Mouse (Mus musculus) Muller cell, postnatal 12 days (primary cell): ENCODE measurements around the gene Cul9.

Source experiments
- DNase-seq: peaks from one replicate; pipeline ENCODE4 v3.0.0-alpha.2; 2015; ENCODE audit errors: inconsistent ontology term

Cul9 gene

GRCm38 (mm10) chr17:46553469-46553868 lies 7.3 kb upstream of the Cul9 start:
- DNase-seq, result no peak

GRCm38 (mm10) chr17:46552841-46553423 lies 6.7 kb upstream of the Cul9 start:
- peak; percentile 99 for DNase-seq

GRCm38 (mm10) chr17:46552151-46552550 lies 6.0 kb upstream of the Cul9 start:
- DNase-seq, result no peak

GRCm38 (mm10) chr17:46551369-46551768 lies 5.2 kb upstream of the Cul9 start:
- no peak for DNase-seq

GRCm38 (mm10) chr17:46550904-46551303 lies 4.7 kb upstream of the Cul9 start:
- DNase-seq, result no peak

GRCm38 (mm10) chr17:46549642-46550041 lies 3.5 kb upstream of the Cul9 start:
- DNase-seq, result no peak

- DNase-seq, result peak; percentile 57
Measured at GRCm38 (mm10) chr17:46549193-46549592, 3.0 kb upstream of the Cul9 start.

GRCm38 (mm10) chr17:46548741-46549140 lies 2.6 kb upstream of the Cul9 start:
- DNase-seq, result no peak

GRCm38 (mm10) chr17:46547923-46548322 lies 1.7 kb upstream of the Cul9 start:
- no peak for DNase-seq

GRCm38 (mm10) chr17:46546995-46547394 lies 807 bp upstream of the Cul9 start:
- DNase-seq, result peak; percentile 45

- DNase-seq, result no peak
Measured at GRCm38 (mm10) chr17:46546591-46546990, 403 bp upstream of the Cul9 start.

GRCm38 (mm10) chr17:46543661-46544060 lies 2.5 kb downstream of the Cul9 start:
- no peak for DNase-seq

- peak; percentile 60 for DNase-seq
Measured at GRCm38 (mm10) chr17:46525579-46526307, 20.4 kb downstream of the Cul9 start.

GRCm38 (mm10) chr17:46525065-46525464 lies 21.1 kb downstream of the Cul9 start:
- no peak for DNase-seq

- no peak for DNase-seq
Measured at GRCm38 (mm10) chr17:46521963-46522668, 24.1 kb downstream of the Cul9 start.

- no peak for DNase-seq
Measured at GRCm38 (mm10) chr17:46521174-46521573, 25.0 kb downstream of the Cul9 start.

- DNase-seq, result no peak
Measured at GRCm38 (mm10) chr17:46520385-46520979, 25.7 kb downstream of the Cul9 start.

- no peak for DNase-seq
Measured at GRCm38 (mm10) chr17:46519971-46520370, 26.2 kb downstream of the Cul9 start.

- DNase-seq, result no peak
Measured at GRCm38 (mm10) chr17:46513329-46513728, 32.9 kb downstream of the Cul9 start.

- no peak for DNase-seq
Measured at GRCm38 (mm10) chr17:46511059-46511710, 35.0 kb downstream of the Cul9 start.

GRCm38 (mm10) chr17:46505617-46506016 lies 40.6 kb downstream of the Cul9 start:
- DNase-seq, result no peak
